Mouse (Mus musculus) hindbrain, embryonic 11.5 days (tissue): ENCODE measurements at regions not wholly inside any gene's neighbourhood (a gene's known extent, or its start where the extent isn't known, plus 50 kb on each side); places are given as distances from the start of the nearest gene placed in this dataset.

Experiments used
- ATAC-seq: fragments of 200-750 bp; cut with Nextera tagmentation; 2 replicates; pipeline ENCODE4 v1.8.0; 2017; ENCODE audit warnings: mild to moderate bottlenecking, moderate TSS enrichment, moderate library complexity; ENCODE audit not compliant: low FRiP score
- DNase-seq: peaks from one replicate; pipeline ENCODE4 v3.0.0-alpha.2; 2015; ENCODE audit warnings: low spot score
- H3K27ac ChIP-seq: fragments of 300-500 bp; sonication (generic); 2 replicates; pipeline ENCODE4 v1.5.1; 2014; ENCODE audit warnings: mild to moderate bottlenecking, low read depth, low read length
- H3K27me3 ChIP-seq: fragments of 300-500 bp; sonication (generic); 2 replicates; pipeline ENCODE4 v1.6.1; 2014; ENCODE audit warnings: mild to moderate bottlenecking, low read length, moderate library complexity, mixed read lengths; ENCODE audit not compliant: control insufficient read depth, insufficient read depth
- H3K36me3 ChIP-seq: fragments of 300-500 bp; sonication (generic); 2 replicates; pipeline ENCODE4 v1.6.1; 2014; ENCODE audit warnings: mild to moderate bottlenecking, low read length, moderate library complexity, mixed read lengths; ENCODE audit not compliant: control insufficient read depth, insufficient read depth
- H3K4me1 ChIP-seq: fragments of 300-500 bp; sonication (generic); replicated peaks from 2 replicates; pipeline ENCODE4 v1.6.1; 2014; ENCODE audit warnings: low read length, mixed read lengths; ENCODE audit not compliant: control insufficient read depth, insufficient read depth
- H3K4me2 ChIP-seq: fragments of 300-500 bp; sonication (generic); replicated peaks from 2 replicates; pipeline ENCODE4 v1.6.1; 2014; ENCODE audit warnings: mild to moderate bottlenecking, low read depth, low read length
- H3K4me3 ChIP-seq: fragments of 300-500 bp; sonication (generic); 2 replicates; pipeline ENCODE4 v1.5.1; 2014; ENCODE audit warnings: low read depth, low read length
- H3K9ac ChIP-seq: fragments of 300-500 bp; sonication (generic); 2 replicates; pipeline ENCODE4 v1.6.1; 2014; ENCODE audit warnings: low read depth, low read length
- H3K9me3 ChIP-seq: fragments of 300-500 bp; sonication (generic); 2 replicates; pipeline ENCODE4 v1.6.1; 2016; ENCODE audit warnings: low read length; ENCODE audit not compliant: control insufficient read depth
- WGBS: fragments of 180-500 bp; shearing (Covaris S2); extraction: QIAGEN DNeasy Blood & Tissue Kit; methylation state at CpG from one replicate; pipeline ENCODE4 v1.1.7; 2014; 5-methylcytosine and 5-hydroxymethylcytosine counted together

DNA sequence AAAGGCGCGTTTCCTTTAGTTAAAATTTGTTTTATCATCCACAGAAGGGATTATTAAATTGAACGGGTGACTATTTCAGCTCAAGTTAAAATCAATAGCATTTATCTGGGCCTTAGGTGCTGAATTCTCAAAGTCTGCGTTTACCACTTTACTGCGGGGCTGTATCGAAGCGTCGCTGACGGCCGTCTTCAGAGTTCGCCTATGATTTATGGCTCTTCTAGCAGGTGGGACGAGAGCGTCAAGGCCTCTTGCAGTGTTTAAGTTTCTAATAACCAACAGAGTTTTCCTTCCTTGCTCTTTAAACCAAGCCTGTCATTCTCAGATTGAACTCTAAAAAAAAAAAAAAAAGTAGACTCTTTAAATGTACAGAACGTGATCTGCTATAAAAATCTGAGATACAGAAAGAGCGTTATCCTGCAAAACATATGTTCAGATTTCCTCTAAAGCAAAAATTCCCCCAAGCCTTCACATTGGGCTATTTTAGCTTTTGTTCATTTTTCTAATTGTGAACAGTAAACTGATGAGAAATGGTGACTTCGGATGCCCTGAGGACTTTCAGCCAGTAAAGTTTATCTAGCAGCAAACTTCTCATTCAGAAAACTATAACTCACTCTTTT lies 246.9 kb downstream of the Rpl36a-ps1 start:
- no peak overlapping the region for H3K9ac ChIP-seq
- no peak overlapping the region for H3K4me2 ChIP-seq
- H3K9me3 ChIP-seq = no peaks in the 10 kb centered on the region
- no peaks in the 10 kb centered on the region for H3K36me3 ChIP-seq
- no peaks in the 10 kb centered on the region for H3K4me1 ChIP-seq
- H3K4me3 ChIP-seq = no peak overlapping the region
- no peak overlapping the region for H3K27ac ChIP-seq
- ATAC-seq (no peak), DNase-seq (no peak)
- 83% methylated on average over 16 of the region's 16 CpGs for WGBS
- no peaks in the 10 kb centered on the region for H3K27me3 ChIP-seq

GRCm38 (mm10) chr14:98730375-98730774 lies 263.7 kb downstream of the Rpl36a-ps1 start:
- H3K4me3 ChIP-seq = no peak overlapping the region
- H3K9ac ChIP-seq = no peak overlapping the region
- no peak for DNase-seq
- no peak overlapping the region for H3K27ac ChIP-seq
- no peaks in the 10 kb centered on the region for H3K4me1 ChIP-seq
- no peaks in the 10 kb centered on the region for H3K36me3 ChIP-seq
- no peaks in the 10 kb centered on the region for H3K27me3 ChIP-seq
- no peak for ATAC-seq
- H3K9me3 ChIP-seq = no peaks in the 10 kb centered on the region
- no peak overlapping the region for H3K4me2 ChIP-seq
- WGBS = 94% methylated on average over 3 of the region's 3 CpGs

- Histone ChIP-seq H3K4me1 (no peaks in the 10 kb centered on the region), H3K27ac (no peak overlapping the region), H3K4me2 (no peak overlapping the region), H3K4me3 (no peak overlapping the region), H3K9me3 (no peaks in the 10 kb centered on the region), H3K36me3 (no peaks in the 10 kb centered on the region), H3K27me3 (no peaks in the 10 kb centered on the region), H3K9ac (no peak overlapping the region)
- ATAC-seq (no peak), DNase-seq (no peak)
- 79% methylated on average over 2 of the region's 2 CpGs for WGBS
Measured at GRCm38 (mm10) chr14:98728863-98729262, 265.3 kb downstream of the Rpl36a-ps1 start.

- ATAC-seq (no peak), DNase-seq (no peak)
- 82% methylated on average over 9 of the region's 9 CpGs for WGBS
- Histone ChIP-seq H3K36me3 (no peaks in the 10 kb centered on the region), H3K9me3 (no peaks in the 10 kb centered on the region), H3K4me2 (no peak overlapping the region), H3K4me3 (no peak overlapping the region), H3K27me3 (no peaks in the 10 kb centered on the region), H3K9ac (no peak overlapping the region), H3K4me1 (no peaks in the 10 kb centered on the region), H3K27ac (no peak overlapping the region)
Measured at GRCm38 (mm10) chr14:98722481-98722880, 271.6 kb downstream of the Rpl36a-ps1 start.

- 95% methylated on average over 2 of the region's 2 CpGs for WGBS
- no peaks in the 10 kb centered on the region for H3K4me1 ChIP-seq
- H3K36me3 ChIP-seq = no peaks in the 10 kb centered on the region
- no peak for ATAC-seq
- no peaks in the 10 kb centered on the region for H3K27me3 ChIP-seq
- H3K9ac ChIP-seq = no peak overlapping the region
- H3K27ac ChIP-seq = no peak overlapping the region
- H3K4me3 ChIP-seq = no peak overlapping the region
- no peaks in the 10 kb centered on the region for H3K9me3 ChIP-seq
- no peak for DNase-seq
- no peak overlapping the region for H3K4me2 ChIP-seq
Measured at GRCm38 (mm10) chr14:98721033-98721432, 273.1 kb downstream of the Rpl36a-ps1 start.

- DNase-seq (peak; percentile 42), ATAC-seq (peak; percentile 83)
- H3K4me3 ChIP-seq = no peak overlapping the region
- no peak overlapping the region for H3K4me2 ChIP-seq
- WGBS = 31% methylated on average over 2 of the region's 2 CpGs
- H3K36me3 ChIP-seq = no peaks in the 10 kb centered on the region
- no peak overlapping the region for H3K27ac ChIP-seq
- H3K9ac ChIP-seq = no peak overlapping the region
- no peaks in the 10 kb centered on the region for H3K4me1 ChIP-seq
- peaks cover 14% of the 10 kb centered on the region; the same call in 1 of the 2 replicates for H3K27me3 ChIP-seq
- H3K9me3 ChIP-seq = no peaks in the 10 kb centered on the region
Measured at GRCm38 (mm10) chr14:98708045-98708444, 286.1 kb downstream of the Rpl36a-ps1 start.

- Histone ChIP-seq H3K36me3 (no peaks in the 10 kb centered on the region), H3K9ac (no peak overlapping the region), H3K4me1 (no peaks in the 10 kb centered on the region), H3K27ac (no peak overlapping the region), H3K4me2 (no peak overlapping the region), H3K9me3 (no peaks in the 10 kb centered on the region), H3K4me3 (no peak overlapping the region), H3K27me3 (peaks cover 14% of the 10 kb centered on the region; the same call in 1 of the 2 replicates)
- 67% methylated on average over 4 of the region's 4 CpGs for WGBS
- no peak for DNase-seq
- ATAC-seq = peak; percentile 55; the same call in 1 of the 2 replicates
Measured at GRCm38 (mm10) chr14:98707574-98707973, 286.5 kb downstream of the Rpl36a-ps1 start.

- ATAC-seq = no peak
- WGBS = 88% methylated on average over 6 of the region's 6 CpGs
- Histone ChIP-seq H3K27ac (no peak overlapping the region), H3K9ac (no peak overlapping the region), H3K4me2 (no peak overlapping the region), H3K27me3 (peaks cover 6% of the 10 kb centered on the region; the same call in 1 of the 2 replicates), H3K4me1 (no peaks in the 10 kb centered on the region), H3K9me3 (no peaks in the 10 kb centered on the region), H3K4me3 (no peak overlapping the region), H3K36me3 (no peaks in the 10 kb centered on the region)
- no peak for DNase-seq
Measured at GRCm38 (mm10) chr14:98703289-98703688, 290.8 kb downstream of the Rpl36a-ps1 start.

DNA sequence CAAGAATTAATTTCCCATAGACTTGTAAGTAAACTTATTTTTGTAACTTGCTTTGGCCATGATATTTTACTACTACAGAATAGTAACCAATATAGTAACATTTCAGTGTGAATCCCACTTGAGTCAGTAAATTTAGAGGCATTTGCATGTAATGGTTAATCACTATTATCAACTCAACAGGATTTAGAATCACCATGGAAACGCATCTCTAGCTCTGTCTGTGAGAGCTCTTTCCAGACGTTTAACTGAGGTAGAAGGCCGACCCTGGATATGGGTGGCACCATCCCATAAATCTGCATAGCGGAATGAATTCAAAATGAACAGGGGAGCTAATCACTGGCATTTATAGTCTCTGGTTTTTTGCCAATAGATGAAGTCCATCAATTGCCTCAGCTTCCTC lies 337.6 kb downstream of the Rpl36a-ps1 start:
- H3K4me3 ChIP-seq = no peak overlapping the region
- DNase-seq (no peak), ATAC-seq (no peak)
- no peak overlapping the region for H3K4me2 ChIP-seq
- no peaks in the 10 kb centered on the region for H3K27me3 ChIP-seq
- H3K36me3 ChIP-seq = no peaks in the 10 kb centered on the region
- WGBS = 85% methylated on average over 4 of the region's 4 CpGs
- H3K9me3 ChIP-seq = no peaks in the 10 kb centered on the region
- H3K9ac ChIP-seq = no peak overlapping the region
- H3K4me1 ChIP-seq = no peaks in the 10 kb centered on the region
- no peak overlapping the region for H3K27ac ChIP-seq
